Mouse (Mus musculus) retina, adult 2 months (tissue): ENCODE measurements around the gene Unc80.
"Not testable (repeated sequence)": the region's sequence is repeated elsewhere in the genome, so short reads cannot be mapped to it uniquely, and the experiment has no call there.

Source experiments
- DNase-seq: peaks from one replicate; pipeline ENCODE4 v3.0.0-alpha.2; 2012; ENCODE audit warnings: low read depth, low spot score

Unc80 gene

GRCm38 (mm10) chr1:66617188-66617587, 149.0 kb downstream of the Unc80 start:
- DNase-seq = no peak

DNA sequence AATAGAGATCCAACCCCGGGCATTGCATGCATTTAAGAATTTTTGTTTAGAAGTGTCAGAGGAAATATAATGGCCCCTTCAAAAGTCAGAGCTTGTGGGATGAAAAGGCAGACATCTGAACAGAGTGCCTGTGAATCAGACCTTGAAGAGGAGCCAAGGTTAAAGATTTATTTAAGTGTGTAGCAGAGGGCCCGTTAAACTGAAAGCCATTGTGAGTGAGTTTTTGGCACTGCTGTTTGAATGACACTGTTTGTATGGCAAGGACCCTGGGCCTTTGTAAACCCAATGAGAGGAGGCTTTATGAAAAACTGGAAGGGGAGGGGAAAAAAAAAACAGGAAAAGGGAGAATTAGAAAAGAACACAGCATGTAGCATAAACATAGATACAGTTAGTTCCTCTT, 170.0 kb downstream of the Unc80 start:
- no peak for DNase-seq

DNA sequence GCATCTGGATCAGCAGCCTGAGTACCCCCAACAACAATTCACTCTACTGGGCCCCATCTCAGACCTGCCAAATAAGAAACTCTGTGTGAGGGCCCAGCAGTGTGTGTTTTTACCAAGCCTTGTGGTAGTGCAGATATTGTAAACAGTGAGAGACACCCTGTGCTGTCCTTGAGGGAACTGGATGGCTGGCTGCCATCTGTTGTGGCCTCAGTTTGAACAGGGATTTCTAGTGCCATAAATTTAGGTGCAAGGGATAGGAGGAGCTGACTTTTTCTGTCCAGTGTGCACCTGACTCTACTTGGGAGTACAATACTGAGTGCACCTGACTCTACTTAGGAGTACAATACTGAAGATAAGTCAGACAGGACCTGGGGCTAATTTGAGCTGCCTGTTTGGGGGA, 178.7 kb downstream of the Unc80 start:
- no peak for DNase-seq

DNA sequence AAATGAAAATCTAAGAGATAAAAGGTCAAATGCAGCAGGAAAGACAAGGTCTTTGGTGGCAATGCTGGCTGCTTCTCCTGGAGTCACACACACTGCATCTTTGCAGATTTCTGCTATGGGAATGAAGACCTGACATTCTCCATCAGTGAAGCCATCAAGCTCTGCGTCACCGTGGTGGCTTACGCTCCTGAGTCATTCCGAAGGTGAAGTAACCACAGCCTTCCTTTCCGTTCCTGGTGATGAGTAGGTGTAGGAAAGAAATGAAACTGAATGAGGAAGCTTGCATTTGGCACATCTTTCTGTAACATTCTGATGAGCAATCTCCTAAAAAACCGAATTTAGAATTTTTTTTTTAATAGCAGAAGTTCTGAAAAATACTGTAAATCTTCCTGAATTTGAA, 181.4 kb downstream of the Unc80 start:
- DNase-seq = no peak

- DNase-seq = no peak
These were observed 181.8 kb downstream of the Unc80 start for GRCm38 (mm10) chr1:66650006-66650405.

DNA sequence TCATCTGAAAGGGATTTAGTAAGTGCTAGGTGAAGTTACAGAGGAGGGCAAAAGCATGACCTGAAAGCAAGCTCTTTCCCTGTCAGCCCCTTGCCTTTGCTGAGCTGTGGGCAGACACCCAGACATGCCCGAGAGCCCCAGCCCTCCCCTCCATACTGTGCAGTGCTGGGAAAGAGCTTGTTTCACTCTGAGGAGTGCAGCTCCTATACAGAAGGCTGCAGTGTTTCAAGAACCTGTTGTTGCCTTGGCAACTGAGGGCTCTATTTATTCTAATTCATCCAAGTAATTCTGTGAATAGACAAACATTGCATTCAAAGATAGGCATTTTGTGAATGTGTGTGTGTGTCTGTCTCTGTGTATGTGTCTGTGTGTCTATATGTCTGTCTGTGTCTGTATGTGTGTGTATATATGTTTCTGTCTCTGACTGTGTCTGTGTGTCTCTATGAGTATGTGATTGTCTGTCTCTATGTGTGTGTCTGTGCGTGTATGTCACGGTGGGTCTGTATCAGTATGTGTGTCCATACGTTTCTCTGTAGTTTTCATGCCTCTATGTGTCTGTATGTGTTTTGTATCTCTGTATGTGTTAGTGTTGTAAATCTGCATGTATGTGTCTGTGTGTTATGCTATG, 187.1 kb downstream of the Unc80 start:
- DNase-seq = no peak

- no peak for DNase-seq
These were observed 187.6 kb downstream of the Unc80 start for GRCm38 (mm10) chr1:66655747-66656119.

DNA sequence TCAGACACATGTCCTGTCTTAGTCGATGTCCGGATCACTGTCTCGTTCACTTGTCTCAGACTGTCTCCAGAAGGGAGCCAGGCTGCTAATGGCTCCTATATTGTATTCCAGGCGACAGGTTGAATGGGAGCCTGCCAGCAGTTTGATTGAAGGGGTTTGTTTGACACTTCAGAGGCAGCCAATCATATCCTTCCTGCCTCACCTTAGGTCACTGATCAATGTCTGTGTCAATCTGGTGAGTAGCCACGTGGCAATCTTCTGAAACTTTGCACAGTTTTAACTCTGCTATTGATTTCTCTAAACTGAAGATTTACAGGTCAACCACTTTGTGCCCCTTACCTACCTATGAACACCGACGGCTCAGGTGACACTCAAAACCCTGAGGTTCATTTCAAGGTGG, 203.3 kb downstream of the Unc80 start:
- no peak for DNase-seq

DNA sequence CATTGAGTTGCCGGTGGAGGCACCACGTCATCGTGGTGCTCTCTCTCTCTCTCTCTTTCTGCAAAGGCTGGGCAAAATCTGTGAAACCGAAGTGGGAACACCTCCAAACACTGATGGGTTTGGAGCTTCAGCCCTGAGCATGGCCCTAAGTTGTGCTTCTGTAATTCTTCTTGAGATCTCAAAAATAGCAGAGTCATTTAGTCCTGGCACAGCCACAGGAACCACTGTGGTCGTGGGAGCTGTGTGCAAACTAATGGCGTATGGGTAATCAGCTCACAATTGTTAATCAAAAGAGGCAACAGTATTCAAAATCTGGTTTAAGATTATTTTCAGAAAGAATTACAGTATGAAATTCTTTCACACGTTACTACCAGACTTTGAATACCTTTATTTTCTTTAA, 204.6 kb downstream of the Unc80 start:
- DNase-seq = no peak

GRCm38 (mm10) chr1:66677928-66678327, 209.8 kb downstream of the Unc80 start:
- no peak for DNase-seq

GRCm38 (mm10) chr1:66678662-66679061, 210.5 kb downstream of the Unc80 start:
- DNase-seq = no peak

- no peak for DNase-seq
These were observed 214.8 kb downstream of the Unc80 start for GRCm38 (mm10) chr1:66682974-66683373.

- DNase-seq = no peak
These were observed 223.6 kb downstream of the Unc80 start for GRCm38 (mm10) chr1:66691772-66692171.

GRCm38 (mm10) chr1:66692308-66692707, 224.1 kb downstream of the Unc80 start:
- DNase-seq = no peak

- DNase-seq = no peak
These were observed 224.7 kb downstream of the Unc80 start for GRCm38 (mm10) chr1:66692780-66693392.

DNA sequence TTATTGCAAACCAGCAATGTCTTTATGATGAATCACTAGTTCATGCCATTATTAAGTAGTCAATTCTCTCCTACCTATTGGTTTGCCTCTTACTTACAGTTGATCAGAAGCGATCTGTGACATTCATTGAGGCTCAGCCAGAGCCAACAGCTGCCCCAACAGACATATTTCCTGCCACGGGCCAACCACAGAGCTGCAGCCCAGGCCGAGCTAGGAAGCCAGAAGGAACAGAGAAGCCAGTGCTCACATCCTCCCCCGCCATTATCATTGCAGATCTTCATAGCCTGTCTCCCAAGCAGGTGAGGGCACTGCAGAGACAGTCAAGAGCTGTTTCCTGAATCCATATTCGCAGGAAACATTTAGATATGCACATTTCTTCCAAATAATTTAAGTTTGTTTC, 226.1 kb downstream of the Unc80 start:
- DNase-seq = no peak

DNA sequence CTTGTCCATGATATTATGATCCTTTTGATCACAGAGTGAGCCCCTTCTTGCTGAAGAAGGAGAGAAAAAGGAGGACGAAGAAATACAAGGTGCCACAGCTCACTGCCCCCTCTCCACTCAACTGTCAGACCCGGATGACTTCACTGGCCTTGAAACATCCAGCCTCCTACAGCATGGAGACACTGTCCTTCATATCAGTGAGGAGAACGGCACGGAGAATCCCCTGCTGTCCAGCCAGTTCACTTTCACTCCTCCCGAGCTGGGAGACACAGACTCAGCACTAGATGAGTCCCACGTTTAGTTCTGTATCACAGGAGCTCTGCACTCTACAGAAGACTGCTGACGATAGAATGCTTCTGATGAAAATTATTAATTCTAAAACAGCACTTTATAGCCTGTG, 227.1 kb downstream of the Unc80 start:
- DNase-seq = no peak

- not testable (repeated sequence) for DNase-seq
These were observed 231.5 kb downstream of the Unc80 start for GRCm38 (mm10) chr1:66699630-66700029.

GRCm38 (mm10) chr1:66700149-66700692, 232.1 kb downstream of the Unc80 start:
- no peak for DNase-seq

DNA sequence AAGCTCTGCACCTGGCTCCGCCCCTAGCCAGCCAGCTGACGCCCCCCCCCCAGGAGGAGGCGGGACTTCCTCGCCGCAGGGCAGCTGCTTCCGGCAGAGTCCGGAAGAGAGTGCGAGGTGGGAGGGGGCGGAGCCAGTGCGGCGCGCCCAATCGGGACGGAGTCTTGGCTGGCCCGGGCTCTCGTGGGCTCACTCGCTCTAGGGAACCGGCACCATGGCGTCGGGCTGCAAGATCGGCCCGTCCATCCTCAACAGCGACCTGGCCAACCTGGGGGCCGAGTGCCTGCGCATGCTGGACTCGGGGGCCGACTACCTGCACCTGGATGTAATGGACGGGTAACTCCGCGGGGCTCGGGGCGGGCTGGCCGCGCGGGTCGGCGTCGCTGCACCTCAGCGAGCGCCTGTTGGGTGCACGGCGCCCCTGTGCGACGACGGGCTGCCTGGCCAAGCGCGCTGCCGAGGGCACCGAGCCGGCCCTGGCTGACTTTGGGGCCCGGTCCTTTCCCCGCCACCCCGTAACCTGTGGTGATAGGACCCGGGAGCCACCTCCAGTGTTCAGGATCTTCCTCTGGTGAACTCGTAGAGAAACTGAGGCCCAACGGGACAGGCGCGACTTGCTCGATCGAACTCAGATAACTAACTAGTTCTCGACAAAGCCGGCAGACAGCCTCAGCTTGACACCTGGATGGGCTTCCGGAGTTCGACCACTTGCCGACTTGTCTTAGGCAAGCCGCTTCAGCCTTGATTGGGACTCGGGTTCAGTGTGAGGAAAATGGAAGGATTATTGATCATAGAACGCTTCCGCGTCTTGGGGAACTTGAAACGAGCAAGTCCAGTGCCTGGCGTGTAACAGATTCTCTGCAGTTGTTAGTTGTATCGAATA, 232.8 kb downstream of the Unc80 start, which contains the start of gene Rpe:
Gene Rpe, plus strand, starts transcription at position 139 of the 883 bp plus-strand sequence.
- DNase-seq = peak; percentile 85

GRCm38 (mm10) chr1:66701576-66701940, 233.4 kb downstream of the Unc80 start:
- no peak for DNase-seq

DNA sequence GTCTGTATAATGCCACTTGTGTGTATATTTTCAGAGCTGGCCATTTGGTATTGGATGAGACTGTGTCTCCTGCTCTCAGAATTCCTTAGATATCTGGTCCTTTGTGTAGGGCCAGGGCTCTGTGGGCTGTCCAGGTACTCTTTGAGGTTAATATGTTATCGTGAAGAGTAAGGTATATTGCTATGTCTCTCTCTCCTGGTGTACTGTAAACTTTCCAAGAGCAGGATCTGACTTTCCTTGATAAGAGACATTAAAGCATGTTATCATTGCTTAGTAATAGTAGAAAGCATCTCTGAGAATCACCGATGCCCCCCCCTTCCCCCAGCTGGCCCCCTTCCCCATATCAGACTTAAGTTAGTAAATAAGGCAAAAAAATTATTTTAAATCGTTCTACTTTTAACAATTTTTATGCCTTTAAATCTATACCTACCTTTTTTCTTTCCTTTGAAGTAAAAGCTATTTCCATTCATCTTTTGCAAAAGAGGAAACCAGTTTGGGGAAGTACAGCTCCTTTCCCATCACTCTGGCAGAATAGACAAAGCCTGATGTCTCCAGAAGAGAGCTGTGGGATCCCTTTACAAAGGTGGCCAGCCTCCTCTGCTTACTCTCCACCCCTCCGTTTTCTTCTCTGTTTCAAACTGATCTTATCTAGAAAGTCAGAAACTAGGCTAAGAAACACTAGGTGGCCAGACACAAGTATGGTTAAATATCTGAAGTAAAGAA, 234.6 kb downstream of the Unc80 start:
- DNase-seq = no peak
